Mouse (Mus musculus) CH12.LX (cell line): Measurements from ENCODE around the gene Pdcl2.

Experiments
- CTCF ChIP-seq, 2 experiments: IDR thresholded peaks in 1 of 2; conservative IDR thresholded peaks in 1 of 2; 2 replicates each; pipeline ENCODE4 v1.5.1; 2011 to 2012; ENCODE audit warnings: low read depth in 2 of 2, low read length in 2 of 2, improper control_type of control experiment in 1 of 2, inconsistent platforms in 1 of 2, mild to moderate bottlenecking in 1 of 2, moderate library complexity in 1 of 2
- EP300 ChIP-seq: IDR thresholded peaks from 2 replicates; pipeline ENCODE4 v1.6.1; 2011; ENCODE audit warnings: low read length, improper control_type of control experiment
- GABPA ChIP-seq: IDR thresholded peaks from 2 replicates; pipeline ENCODE4 v1.6.1; 2012; ENCODE audit warnings: low read depth, low read length, improper control_type of control experiment, inconsistent platforms; ENCODE audit not compliant: insufficient replicate concordance
- IRF4 ChIP-seq: IDR thresholded peaks from 2 replicates; pipeline ENCODE4 v1.6.1; 2014; ENCODE audit warnings: low read depth, mild to moderate bottlenecking, inconsistent platforms, low read length, improper control_type of control experiment
- MAZ ChIP-seq: IDR thresholded peaks from 2 replicates; pipeline ENCODE4 v1.6.1; 2012; ENCODE audit warnings: low read depth, mild to moderate bottlenecking, inconsistent platforms, low read length, improper control_type of control experiment, moderate library complexity
- MXI1 ChIP-seq: IDR thresholded peaks from 2 replicates; pipeline ENCODE4 v1.6.1; 2011; ENCODE audit warnings: mild to moderate bottlenecking, low read depth, low read length, improper control_type of control experiment
- POLR2A ChIP-seq: IDR thresholded peaks from 2 replicates; pipeline ENCODE4 v1.6.1; 2011; ENCODE audit warnings: low read depth, mild to moderate bottlenecking, improper control_type of control experiment, low read length
- TCF12 ChIP-seq: IDR thresholded peaks from 2 replicates; pipeline ENCODE4 v1.6.1; 2014; ENCODE audit warnings: low read depth, mild to moderate bottlenecking, inconsistent platforms, low read length, improper control_type of control experiment
- ZNF384 ChIP-seq: IDR thresholded peaks from 2 replicates; pipeline ENCODE4 v1.6.1; 2012; ENCODE audit warnings: low read depth, low read length, improper control_type of control experiment, inconsistent platforms

GRCm38 (mm10) chr5:76303379-76303744 lies 27.6 kb downstream of the Pdcl2 start:
- TF ChIP-seq MXI1 (no peak), IRF4 (no peak), MAZ (no peak), GABPA (no peak), CTCF (conservative IDR thresholded peaks at IDR 0.05 in 1 of 2, IDR thresholded peaks at IDR 0.05 in 1 of 2; ENCODE audit: low read depth in 2 of 2, low read length in 2 of 2) (no peak), TCF12 (no peak), EP300 (no peak), POLR2A (no peak), ZNF384 (no peak)
